Mouse (Mus musculus): ENCODE results near the gene Zbtb1. TPM values are rescaled to one million over a fixed set of nuclear protein-coding genes. Genes with fewer than 3 reads are reported as not detected.

Zbtb1 gene
- polyA plus RNA-seq, 1 experiment from 2014 or later = 8.2 TPM

- H3K4me3 ChIP-seq = no peak overlapping the region
- no peak overlapping the region for H3K9ac ChIP-seq
- H3K27ac ChIP-seq = no peak overlapping the region
- H3K27me3 ChIP-seq (replicated peaks) = no peaks in the 10 kb centered on the region
- no peak for ATAC-seq
- H3K9me3 ChIP-seq (replicated peaks) = no peaks in the 10 kb centered on the region
- peaks cover 19% of the 10 kb centered on the region for H3K36me3 ChIP-seq
- WGBS (ENCODE audit: insufficient replicate concordance) = 75% methylated on average over 5 of the region's 5 CpGs
- no peak overlapping the region for H3K4me2 ChIP-seq
- peaks cover 46% of the 10 kb centered on the region for H3K4me1 ChIP-seq
Measured at GRCm38 (mm10) chr12:76392979-76393378, 22.9 kb downstream of the Zbtb1 start.

DNA sequence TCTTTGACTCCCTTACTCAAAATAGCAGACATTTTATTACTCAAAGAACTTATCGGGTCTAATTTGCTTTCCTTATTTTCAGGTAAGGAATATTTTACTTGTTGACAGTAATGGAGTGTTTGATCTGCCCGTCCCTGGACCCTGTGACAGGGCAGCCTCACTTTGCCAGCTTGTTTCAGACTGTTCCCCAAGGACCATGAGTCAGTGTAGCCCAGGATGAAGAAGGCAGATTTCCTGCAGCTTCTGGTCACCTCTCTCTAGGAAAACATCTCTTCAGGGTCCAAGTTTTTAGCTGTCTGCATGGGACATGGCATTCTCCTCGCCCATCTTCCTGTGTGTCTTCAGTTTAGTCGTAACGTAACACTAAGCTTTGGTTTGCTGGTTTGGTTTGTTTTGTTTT, 27.2 kb downstream of the Zbtb1 start:
- Histone ChIP-seq H3K4me3 (no peak overlapping the region), H3K9me3 (replicated peaks) (no peaks in the 10 kb centered on the region), H3K27me3 (replicated peaks) (no peaks in the 10 kb centered on the region), H3K4me1 (peaks cover 22% of the 10 kb centered on the region), H3K4me2 (no peak overlapping the region), H3K27ac (no peak overlapping the region), H3K9ac (no peak overlapping the region), H3K36me3 (no peaks in the 10 kb centered on the region)
- ATAC-seq = no peak
- 81% methylated on average over 5 of the region's 5 CpGs for WGBS (ENCODE audit: insufficient replicate concordance)

DNA sequence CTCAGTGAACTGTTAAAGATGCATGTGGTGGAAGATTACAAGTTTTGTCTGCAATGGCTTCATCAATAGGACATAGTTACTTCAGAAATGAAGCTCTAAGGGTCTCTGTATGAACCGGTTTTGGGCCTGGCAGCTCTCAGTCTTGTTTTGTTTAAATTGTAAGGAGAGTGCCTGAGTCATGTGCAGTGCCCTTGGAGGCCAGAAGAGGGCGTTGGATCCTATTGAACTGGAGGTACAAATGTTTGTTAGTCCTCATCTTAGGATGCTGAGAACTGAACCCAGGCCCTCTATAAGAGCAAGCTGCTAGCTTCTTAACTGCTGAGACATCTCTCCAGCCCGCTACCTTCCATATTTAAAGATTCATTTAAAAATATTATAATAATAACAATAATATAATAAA, 31.6 kb downstream of the Zbtb1 start:
- H3K4me3 ChIP-seq = no peak overlapping the region
- H3K27me3 ChIP-seq (replicated peaks) = peaks cover 26% of the 10 kb centered on the region
- no peak overlapping the region for H3K9ac ChIP-seq
- WGBS (ENCODE audit: insufficient replicate concordance) = 47% methylated on average over 3 of the region's 3 CpGs
- H3K36me3 ChIP-seq = no peaks in the 10 kb centered on the region
- ATAC-seq = no peak
- no peak overlapping the region for H3K27ac ChIP-seq
- H3K9me3 ChIP-seq (replicated peaks) = no peaks in the 10 kb centered on the region
- H3K4me2 ChIP-seq = no peak overlapping the region
- peaks cover 38% of the 10 kb centered on the region for H3K4me1 ChIP-seq

DNA sequence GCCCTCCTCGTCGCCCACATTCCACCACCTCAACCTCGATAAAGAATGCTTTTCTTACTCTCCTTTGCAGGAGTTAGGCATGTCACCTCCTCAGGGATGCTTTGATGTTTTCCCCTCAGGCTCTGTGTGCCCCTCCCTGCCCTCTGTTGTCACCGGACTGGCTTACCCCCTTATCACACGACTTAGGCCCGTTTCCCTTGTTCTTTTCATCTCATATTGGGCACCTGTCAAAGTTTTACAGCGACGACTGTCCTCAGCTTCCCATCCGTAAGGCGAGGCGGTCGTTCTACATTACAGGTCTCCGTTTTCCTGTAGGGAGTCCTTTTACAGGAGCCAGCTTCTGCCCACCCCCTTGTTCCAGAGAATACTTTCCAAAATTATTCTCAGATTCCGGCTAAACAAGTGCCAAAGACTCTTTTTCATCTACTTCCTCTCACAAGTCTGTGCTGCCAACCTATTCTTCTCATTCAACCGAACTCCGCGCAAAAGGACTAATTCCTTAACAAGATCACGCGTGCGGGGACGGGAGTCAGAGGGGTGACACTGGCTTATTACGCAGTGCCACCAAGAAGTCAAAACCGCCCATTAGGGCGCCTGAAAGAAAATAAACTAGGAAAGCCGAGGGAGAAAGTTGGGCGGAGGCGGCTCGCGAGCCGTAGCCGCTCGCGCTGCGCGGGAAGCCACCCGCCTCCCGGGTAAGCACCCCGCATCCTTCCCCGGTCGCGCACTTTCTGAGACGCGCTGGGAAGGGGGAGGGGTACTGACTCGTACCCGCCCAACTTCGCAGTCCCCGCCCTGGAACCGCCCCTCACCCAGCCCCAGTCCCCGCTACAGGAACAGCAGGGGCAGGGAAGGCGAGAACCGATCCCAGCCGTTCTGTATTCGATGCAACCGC, 33.2 kb downstream of the Zbtb1 start:
- no peaks in the 10 kb centered on the region for H3K36me3 ChIP-seq
- no peaks in the 10 kb centered on the region for H3K9me3 ChIP-seq (replicated peaks)
- H3K27me3 ChIP-seq (replicated peaks) = peaks cover 40% of the 10 kb centered on the region
- H3K9ac ChIP-seq = peak overlapping the region; percentile 77
- peaks cover 38% of the 10 kb centered on the region for H3K4me1 ChIP-seq
- peak overlapping the region; percentile 88 for H3K4me2 ChIP-seq
- WGBS (ENCODE audit: insufficient replicate concordance) = 1% methylated on average over 54 of the region's 54 CpGs
- peak; percentile 86 for ATAC-seq
- peak overlapping the region; percentile 78 for H3K4me3 ChIP-seq
- peak overlapping the region; percentile 88 for H3K27ac ChIP-seq

DNA sequence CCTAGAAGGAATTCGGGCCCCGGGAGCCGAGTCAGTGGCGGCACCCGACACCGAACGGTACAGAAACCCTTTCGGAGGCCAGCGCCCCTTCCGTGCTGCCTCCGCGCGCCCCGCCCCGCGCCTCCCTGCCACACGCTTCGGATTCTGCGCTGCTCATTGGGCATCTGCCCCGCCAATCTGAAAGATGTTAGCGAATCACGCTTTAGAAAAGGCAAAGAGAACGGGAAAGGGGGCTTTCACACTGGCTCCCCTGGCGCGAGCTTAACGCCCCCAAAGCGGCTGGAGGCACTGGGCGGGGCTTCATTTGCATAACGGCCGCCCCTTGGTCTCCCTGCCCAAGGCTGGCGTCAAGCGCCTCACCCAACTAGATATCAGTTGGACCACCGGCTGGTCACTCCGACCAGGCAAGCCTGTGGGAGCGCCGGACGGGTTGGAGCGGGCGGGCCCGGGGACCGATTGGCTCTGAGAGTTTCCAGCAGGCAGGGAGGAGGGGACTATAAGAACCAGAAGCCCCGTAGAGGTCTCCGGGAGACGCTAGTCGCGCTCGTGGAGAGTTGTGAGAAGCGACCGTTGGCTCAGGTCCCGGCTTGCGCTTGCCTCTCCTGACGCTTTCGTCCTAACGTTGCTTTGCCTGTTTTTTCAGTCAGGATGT, 33.9 kb downstream of the Zbtb1 start, which contains the start of gene Hspa2:
TSS of gene Hspa2 (plus strand) at position 291 of the 652 bp plus-strand sequence.
- Histone ChIP-seq H3K4me1 (peaks cover 38% of the 10 kb centered on the region), H3K9ac (peak within 1 kb of the TSS; percentile 77), H3K4me2 (peak within 1 kb of the TSS; percentile 88), H3K27me3 (replicated peaks) (peaks cover 46% of the 10 kb centered on the region), H3K9me3 (replicated peaks) (no peaks in the 10 kb centered on the region), H3K27ac (peak within 1 kb of the TSS; percentile 88), H3K4me3 (peak within 1 kb of the TSS; percentile 78), H3K36me3 (no peaks in the 10 kb centered on the region)
- under 1% methylated on average over 54 of the region's 54 CpGs for WGBS (ENCODE audit: insufficient replicate concordance)
- peak; percentile 96 for ATAC-seq

- H3K27ac ChIP-seq = no peak overlapping the region
- 15% methylated on average over 20 of the region's 20 CpGs for WGBS (ENCODE audit: insufficient replicate concordance)
- H3K27me3 ChIP-seq (replicated peaks) = peaks cover 49% of the 10 kb centered on the region
- H3K36me3 ChIP-seq = no peaks in the 10 kb centered on the region
- H3K4me2 ChIP-seq = peak overlapping the region; percentile 88
- no peaks in the 10 kb centered on the region for H3K9me3 ChIP-seq (replicated peaks)
- H3K9ac ChIP-seq = peak overlapping the region; percentile 77
- H3K4me3 ChIP-seq = peak overlapping the region; percentile 78
- H3K4me1 ChIP-seq = peaks cover 38% of the 10 kb centered on the region
- ATAC-seq = no peak
Measured at GRCm38 (mm10) chr12:76404836-76405182, 34.7 kb downstream of the Zbtb1 start.

GRCm38 (mm10) chr12:76405183-76405970, 35.3 kb downstream of the Zbtb1 start:
- H3K4me3 ChIP-seq = peak overlapping the region; percentile 78
- peaks cover 49% of the 10 kb centered on the region for H3K27me3 ChIP-seq (replicated peaks)
- WGBS (ENCODE audit: insufficient replicate concordance) = 8% methylated on average over 64 of the region's 64 CpGs
- peaks cover 38% of the 10 kb centered on the region for H3K4me1 ChIP-seq
- no peak overlapping the region for H3K9ac ChIP-seq
- H3K36me3 ChIP-seq = no peaks in the 10 kb centered on the region
- H3K4me2 ChIP-seq = peak overlapping the region; percentile 88
- no peaks in the 10 kb centered on the region for H3K9me3 ChIP-seq (replicated peaks)
- no peak for ATAC-seq
- H3K27ac ChIP-seq = no peak overlapping the region

- WGBS (ENCODE audit: insufficient replicate concordance) = 2% methylated on average over 23 of the region's 23 CpGs
- no peaks in the 10 kb centered on the region for H3K36me3 ChIP-seq
- peak overlapping the region; percentile 88 for H3K4me2 ChIP-seq
- no peak overlapping the region for H3K9ac ChIP-seq
- H3K4me1 ChIP-seq = peaks cover 37% of the 10 kb centered on the region
- no peak for ATAC-seq
- no peak overlapping the region for H3K27ac ChIP-seq
- H3K27me3 ChIP-seq (replicated peaks) = peaks cover 49% of the 10 kb centered on the region
- peak overlapping the region; percentile 78 for H3K4me3 ChIP-seq
- no peaks in the 10 kb centered on the region for H3K9me3 ChIP-seq (replicated peaks)
Measured at GRCm38 (mm10) chr12:76405971-76406370, 35.9 kb downstream of the Zbtb1 start.

GRCm38 (mm10) chr12:76407184-76407583, 37.1 kb downstream of the Zbtb1 start:
- H3K9me3 ChIP-seq (replicated peaks) = no peaks in the 10 kb centered on the region
- H3K27me3 ChIP-seq (replicated peaks) = peaks cover 49% of the 10 kb centered on the region
- 52% methylated on average over 1 of the region's 1 CpGs for WGBS (ENCODE audit: insufficient replicate concordance)
- H3K27ac ChIP-seq = no peak overlapping the region
- H3K4me1 ChIP-seq = peaks cover 31% of the 10 kb centered on the region
- H3K9ac ChIP-seq = no peak overlapping the region
- no peak overlapping the region for H3K4me2 ChIP-seq
- no peak overlapping the region for H3K4me3 ChIP-seq
- no peak for ATAC-seq
- H3K36me3 ChIP-seq = no peaks in the 10 kb centered on the region

DNA sequence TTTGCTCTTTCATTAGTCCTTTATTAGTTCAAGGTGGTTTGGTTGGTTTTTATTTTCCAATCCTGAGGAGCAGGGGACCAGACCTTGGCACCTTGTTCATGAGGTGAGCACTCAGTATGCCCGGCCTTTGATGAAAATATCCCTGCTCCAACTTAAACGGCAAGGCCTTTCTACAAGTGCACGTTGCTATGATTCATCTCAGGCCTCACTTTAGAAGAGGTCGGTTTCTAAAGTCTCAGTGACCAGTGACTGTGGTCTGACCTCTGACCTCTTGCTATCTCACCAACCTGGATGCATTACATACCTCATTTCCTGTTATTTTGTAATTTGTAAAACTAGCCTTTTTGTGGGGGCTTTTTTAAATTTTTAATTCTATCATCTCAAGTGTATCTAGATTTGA, 39.1 kb downstream of the Zbtb1 start:
- WGBS (ENCODE audit: insufficient replicate concordance) = 48% methylated on average over 4 of the region's 4 CpGs
- Histone ChIP-seq H3K4me3 (no peak overlapping the region), H3K4me2 (no peak overlapping the region), H3K9ac (no peak overlapping the region), H3K36me3 (no peaks in the 10 kb centered on the region), H3K9me3 (replicated peaks) (no peaks in the 10 kb centered on the region), H3K27ac (no peak overlapping the region), H3K27me3 (replicated peaks) (peaks cover 47% of the 10 kb centered on the region), H3K4me1 (peaks cover 21% of the 10 kb centered on the region)
- no peak for ATAC-seq

- no peak for ATAC-seq
- H3K9ac ChIP-seq = no peak overlapping the region
- H3K4me1 ChIP-seq = peaks cover 16% of the 10 kb centered on the region
- H3K27me3 ChIP-seq (replicated peaks) = peaks cover 34% of the 10 kb centered on the region
- no peak overlapping the region for H3K4me2 ChIP-seq
- 0 out of 2 replicates have a peak, but pooled peaks cover 7% of the 10 kb centered on the region for H3K9me3 ChIP-seq (replicated peaks)
- no peaks in the 10 kb centered on the region for H3K36me3 ChIP-seq
- H3K4me3 ChIP-seq = no peak overlapping the region
- 65% methylated on average over 12 of the region's 12 CpGs for WGBS (ENCODE audit: insufficient replicate concordance)
- no peak overlapping the region for H3K27ac ChIP-seq
Measured at GRCm38 (mm10) chr12:76415383-76416010, 45.4 kb downstream of the Zbtb1 start.

All from liver, embryonic 12.5 days (tissue).